Mouse (Mus musculus): ENCODE measurements around the gene Parg.

- TF ChIP-seq CEBPB (IDR thresholded peaks at IDR 0.05; ENCODE audit: insufficient read depth, poor library complexity, severe bottlenecking) (no peak), USF1 (IDR thresholded peaks at IDR 0.05; ENCODE audit: low read depth) (no peak), MAX (IDR thresholded peaks at IDR 0.05; ENCODE audit: low read depth) (no peak), POLR2A (IDR thresholded peaks at IDR 0.05; ENCODE audit: insufficient read length, low read depth) (no peak), REST (IDR thresholded peaks at IDR 0.05; ENCODE audit: insufficient read depth, insufficient read length) (no peak), TCF3 (IDR thresholded peaks at IDR 0.05; ENCODE audit: insufficient read length, low read depth) (no peak), TCF12 (IDR thresholded peaks at IDR 0.05; ENCODE audit: insufficient read depth, poor library complexity, severe bottlenecking) (no peak)
Observed at GRCm38 (mm10) chr14:32226601-32227000, 24.9 kb downstream of the Parg start.

Data from myocyte (in vitro differentiated cells).